Mouse (Mus musculus) heart, embryonic 16.5 days (tissue): ENCODE measurements around the gene Ttc16. TPM values are rescaled to one million over a fixed set of nuclear protein-coding genes. Genes with fewer than 3 reads are reported as not detected.

Experiments
- ATAC-seq: fragments of 200-750 bp; cut with Nextera tagmentation; replicated peaks from 2 replicates; pipeline ENCODE4 v1.8.0; 2017; ENCODE audit warnings: moderate number of reproducible peaks; ENCODE audit not compliant: insufficient read depth, low FRiP score; ENCODE audit errors: extremely low read depth
- H3K27ac ChIP-seq: fragments of 300-500 bp; sonication (generic); 2 replicates; pipeline ENCODE4 v1.5.1; 2014; ENCODE audit warnings: mild to moderate bottlenecking, low read length, control low read depth, moderate library complexity
- H3K27me3 ChIP-seq: fragments of 300-500 bp; sonication (generic); 2 replicates; pipeline ENCODE4 v1.6.1; 2014; ENCODE audit warnings: low read length, mixed read lengths; ENCODE audit not compliant: control insufficient read depth, insufficient read depth
- H3K36me3 ChIP-seq: fragments of 300-500 bp; sonication (generic); 2 replicates; pipeline ENCODE4 v1.6.1; 2014; ENCODE audit not compliant: control insufficient read depth, insufficient read depth
- H3K4me1 ChIP-seq: fragments of 300-500 bp; sonication (generic); 2 replicates; pipeline ENCODE4 v1.6.1; 2014; ENCODE audit warnings: low read length, mixed read lengths; ENCODE audit not compliant: control insufficient read depth, insufficient read depth
- H3K4me2 ChIP-seq: fragments of 300-500 bp; sonication (generic); 2 replicates; pipeline ENCODE4 v1.6.1; 2014; ENCODE audit warnings: low read depth, mild to moderate bottlenecking, control low read depth, low read length
- H3K4me3 ChIP-seq: fragments of 300-500 bp; sonication (generic); 2 replicates; pipeline ENCODE4 v1.5.1; 2014; ENCODE audit warnings: mild to moderate bottlenecking, control low read depth, low read length
- H3K9ac ChIP-seq: fragments of 300-500 bp; sonication (generic); 2 replicates; pipeline ENCODE4 v1.6.1; 2014; ENCODE audit warnings: low read length, control low read depth
- H3K9me3 ChIP-seq: fragments of 300-500 bp; sonication (generic); replicated peaks from 2 replicates; pipeline ENCODE4 v1.6.1; 2016; ENCODE audit warnings: low read length; ENCODE audit not compliant: control insufficient read depth
- WGBS: fragments of 180-500 bp; shearing (Covaris S2); extraction: QIAGEN DNeasy Blood & Tissue Kit; methylation state at CpG from one replicate; pipeline ENCODE4 v1.1.7; 2014; 5-methylcytosine and 5-hydroxymethylcytosine counted together
- polyA plus RNA-seq: library from polyadenylated mRNA; unstranded; fragments of >200 nt; fragmentation: Nextera tagmentation; extraction: Ambion mirVana; gene quantifications from 2 replicates; pipeline ENCODE4 v1.2.1, GENCODE M21; 2015

Ttc16 gene
- polyA plus RNA-seq, 1 experiment from 2014 or later, result 0.43 TPM

DNA sequence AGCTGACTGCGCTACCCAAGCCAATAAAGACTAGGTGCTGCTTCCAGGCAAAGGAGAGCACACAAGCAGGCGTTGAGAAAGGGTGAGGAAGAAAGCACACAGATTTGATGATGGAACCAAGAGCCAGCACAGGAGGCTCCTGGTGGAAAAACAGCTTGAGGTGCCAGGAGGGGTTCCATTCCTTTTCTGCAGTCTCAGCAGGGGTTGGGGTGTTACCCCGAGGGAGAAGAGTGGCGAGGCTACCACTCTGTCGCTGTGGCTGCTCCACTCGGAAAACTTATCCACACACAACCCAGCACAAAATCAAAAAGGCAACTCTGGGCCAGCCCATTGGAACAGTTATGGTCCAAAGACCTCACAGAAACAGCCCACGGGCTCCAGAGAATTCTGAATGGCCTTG, 42.2 kb upstream of the Ttc16 start:
- H3K36me3 ChIP-seq, result peaks cover 11% of the 10 kb centered on the region; the same call in 1 of the 2 replicates
- H3K27me3 ChIP-seq, result no peaks in the 10 kb centered on the region
- no peak overlapping the region for H3K27ac ChIP-seq
- H3K4me3 ChIP-seq, result no peak overlapping the region
- H3K4me2 ChIP-seq, result no peak overlapping the region
- H3K4me1 ChIP-seq, result no peaks in the 10 kb centered on the region
- no peak for ATAC-seq
- no peaks in the 10 kb centered on the region for H3K9me3 ChIP-seq
- H3K9ac ChIP-seq, result no peak overlapping the region
- 65% methylated on average over 7 of the region's 7 CpGs for WGBS

DNA sequence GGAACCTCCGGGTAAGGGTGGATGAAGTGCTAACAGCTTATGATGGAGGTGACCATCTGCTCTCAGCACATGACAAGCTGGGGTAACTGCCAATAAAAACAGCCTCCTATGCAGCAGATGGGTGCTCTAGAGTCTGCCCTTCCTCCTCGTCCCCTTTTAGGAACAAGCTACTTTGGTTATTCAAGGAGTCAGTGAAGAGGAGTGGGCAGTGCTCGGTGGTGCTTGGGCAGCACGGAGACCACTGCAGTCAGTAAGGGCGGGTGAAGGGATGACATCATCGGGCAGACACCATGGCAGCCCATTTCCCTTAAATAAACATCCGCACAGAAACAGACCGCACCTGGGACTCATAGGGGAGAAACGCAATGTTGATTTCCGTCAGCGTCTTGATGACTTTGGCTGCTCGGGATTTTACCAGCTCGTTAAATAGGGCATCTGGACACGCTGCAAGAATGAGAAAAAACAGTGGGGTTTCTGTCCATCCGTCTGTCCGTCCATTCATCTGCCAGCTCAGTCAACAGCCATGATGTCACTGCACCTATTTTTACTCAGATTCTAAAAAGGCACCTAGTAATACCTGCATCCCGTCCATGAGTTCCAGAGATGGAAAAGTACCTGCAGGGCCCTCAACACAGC, 41.6 kb upstream of the Ttc16 start:
- no peak for ATAC-seq
- no peaks in the 10 kb centered on the region for H3K27me3 ChIP-seq
- no peaks in the 10 kb centered on the region for H3K9me3 ChIP-seq
- H3K4me1 ChIP-seq, result no peaks in the 10 kb centered on the region
- H3K27ac ChIP-seq, result no peak overlapping the region
- H3K4me2 ChIP-seq, result no peak overlapping the region
- no peak overlapping the region for H3K9ac ChIP-seq
- peaks cover 11% of the 10 kb centered on the region; the same call in 1 of the 2 replicates for H3K36me3 ChIP-seq
- 58% methylated on average over 17 of the region's 17 CpGs for WGBS
- no peak overlapping the region for H3K4me3 ChIP-seq

DNA sequence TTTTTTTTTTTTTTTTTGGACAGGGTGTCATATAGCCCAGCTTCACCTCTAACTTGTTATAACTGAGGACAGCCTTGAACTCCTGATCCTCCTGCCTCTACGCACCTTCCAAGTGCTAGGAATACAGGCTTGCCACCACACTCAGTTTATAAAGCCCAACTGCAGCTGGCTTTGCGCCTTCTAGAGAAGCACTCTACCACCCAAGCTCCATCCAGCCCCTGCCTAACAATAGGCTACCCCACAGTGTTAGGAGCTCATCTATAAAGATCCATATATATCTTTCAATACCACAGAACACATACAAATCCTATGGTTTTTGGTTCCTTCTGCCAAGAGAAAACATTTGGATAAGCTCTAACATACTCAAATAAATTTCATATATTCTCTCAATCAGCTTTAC, 41.1 kb upstream of the Ttc16 start:
- WGBS, result 94% methylated on average over 2 of the region's 2 CpGs
- ATAC-seq, result no peak
- Histone ChIP-seq H3K27me3 (no peaks in the 10 kb centered on the region), H3K9ac (no peak overlapping the region), H3K27ac (no peak overlapping the region), H3K4me3 (no peak overlapping the region), H3K4me1 (no peaks in the 10 kb centered on the region), H3K36me3 (peaks cover 11% of the 10 kb centered on the region; the same call in 1 of the 2 replicates), H3K9me3 (no peaks in the 10 kb centered on the region), H3K4me2 (no peak overlapping the region)

DNA sequence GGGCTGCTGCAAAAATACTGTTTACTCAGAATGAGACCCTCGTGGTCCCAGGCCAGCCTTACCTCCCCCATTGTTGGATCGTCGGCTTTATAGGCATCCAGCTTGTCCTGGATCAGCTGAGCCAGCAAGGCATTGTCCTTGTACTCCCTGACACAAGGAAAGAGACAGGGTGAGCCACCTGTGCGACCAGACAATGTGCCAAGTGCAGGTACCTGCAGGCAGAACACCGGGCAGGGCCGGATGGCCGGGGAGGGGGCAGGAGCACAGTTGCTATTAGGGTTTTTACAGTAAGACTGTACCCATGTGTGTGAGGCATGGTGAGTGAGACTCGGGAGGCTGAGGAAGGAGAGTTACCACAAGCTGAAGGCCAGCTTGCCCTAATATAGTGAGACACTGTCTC, 36.5 kb upstream of the Ttc16 start:
- H3K4me2 ChIP-seq, result no peak overlapping the region
- WGBS, result 81% methylated on average over 8 of the region's 8 CpGs
- H3K9me3 ChIP-seq, result no peaks in the 10 kb centered on the region
- H3K27me3 ChIP-seq, result no peaks in the 10 kb centered on the region
- H3K36me3 ChIP-seq, result peaks cover 15% of the 10 kb centered on the region
- H3K9ac ChIP-seq, result no peak overlapping the region
- H3K4me3 ChIP-seq, result no peak overlapping the region
- no peak for ATAC-seq
- no peak overlapping the region for H3K27ac ChIP-seq
- H3K4me1 ChIP-seq, result no peaks in the 10 kb centered on the region

DNA sequence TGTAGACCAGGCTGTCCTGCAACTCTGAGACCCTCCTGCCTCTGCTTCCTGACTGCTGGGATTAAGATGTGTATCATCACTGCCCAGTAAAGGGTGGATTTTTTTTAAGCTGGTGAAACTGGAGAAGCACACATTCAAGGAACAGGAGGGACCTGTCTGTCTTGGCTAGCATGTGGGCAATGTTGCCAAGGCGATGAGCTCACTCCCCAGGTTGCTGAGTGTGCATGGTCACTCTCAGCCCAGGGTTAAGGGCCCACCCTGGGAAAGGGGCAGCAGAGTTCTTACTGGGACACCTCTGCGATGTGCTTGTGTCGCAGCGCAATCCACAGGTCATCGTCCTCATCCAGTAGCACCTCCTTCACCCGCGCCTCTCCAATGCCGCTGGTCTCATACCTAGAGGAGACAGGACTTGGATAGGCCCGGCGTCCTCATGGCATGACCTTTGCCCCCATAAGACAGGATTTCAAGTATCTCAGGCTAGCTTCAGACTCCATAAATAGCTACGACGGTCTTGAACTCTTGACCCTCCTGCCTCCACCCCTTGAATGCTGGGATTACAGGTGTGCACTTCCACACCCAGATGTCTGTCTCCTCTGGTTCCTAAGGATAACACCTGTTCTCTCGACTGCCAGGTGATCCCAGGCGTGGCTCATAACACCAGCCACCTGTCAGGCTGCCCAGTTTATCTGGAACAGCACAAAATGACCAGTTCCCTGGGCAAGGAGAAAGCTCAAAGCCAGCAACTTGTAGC, 33.6 kb upstream of the Ttc16 start:
- peaks cover 13% of the 10 kb centered on the region for H3K36me3 ChIP-seq
- no peak for ATAC-seq
- no peak overlapping the region for H3K27ac ChIP-seq
- H3K4me2 ChIP-seq, result no peak overlapping the region
- 87% methylated on average over 14 of the region's 14 CpGs for WGBS
- no peaks in the 10 kb centered on the region for H3K27me3 ChIP-seq
- H3K9ac ChIP-seq, result no peak overlapping the region
- no peak overlapping the region for H3K4me3 ChIP-seq
- H3K9me3 ChIP-seq, result no peaks in the 10 kb centered on the region
- H3K4me1 ChIP-seq, result no peaks in the 10 kb centered on the region

DNA sequence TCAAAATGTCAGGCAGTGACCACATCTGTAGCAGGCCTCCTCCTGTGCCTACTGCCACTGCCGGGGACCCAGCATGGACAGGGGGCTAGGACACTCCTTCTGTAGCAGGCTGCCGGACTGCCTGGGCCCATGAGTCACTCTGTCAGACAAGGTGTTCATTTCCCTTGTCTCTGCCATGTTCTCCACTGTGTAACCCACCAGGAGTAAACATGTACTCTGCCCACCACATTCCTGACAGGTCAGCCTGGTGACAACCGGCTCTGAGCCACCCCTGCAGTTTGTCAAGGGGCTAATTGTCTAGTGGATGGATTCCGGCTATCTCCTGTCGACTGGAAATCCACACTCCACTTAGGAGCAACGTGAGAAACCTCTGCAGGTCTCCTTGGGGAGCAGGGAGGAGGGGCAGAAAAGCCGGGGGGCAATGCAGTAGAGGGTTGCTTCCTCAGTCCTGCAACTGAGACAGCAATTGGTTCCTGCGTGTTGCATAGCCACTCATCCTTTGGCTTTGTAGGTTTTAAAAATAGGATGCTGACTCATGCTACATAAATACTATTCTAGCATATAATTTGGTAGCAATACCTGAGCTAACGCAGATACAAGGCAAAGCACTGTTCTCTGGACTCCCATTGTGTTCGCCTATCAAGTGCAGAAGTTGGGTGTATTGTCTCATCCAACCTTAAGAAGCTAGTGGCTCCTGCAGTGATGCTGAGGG, 23.0 kb upstream of the Ttc16 start:
- peak; percentile 38; the same call in 1 of the 2 replicates for ATAC-seq
- H3K9ac ChIP-seq, result no peak overlapping the region
- peaks cover 23% of the 10 kb centered on the region for H3K36me3 ChIP-seq

DNA sequence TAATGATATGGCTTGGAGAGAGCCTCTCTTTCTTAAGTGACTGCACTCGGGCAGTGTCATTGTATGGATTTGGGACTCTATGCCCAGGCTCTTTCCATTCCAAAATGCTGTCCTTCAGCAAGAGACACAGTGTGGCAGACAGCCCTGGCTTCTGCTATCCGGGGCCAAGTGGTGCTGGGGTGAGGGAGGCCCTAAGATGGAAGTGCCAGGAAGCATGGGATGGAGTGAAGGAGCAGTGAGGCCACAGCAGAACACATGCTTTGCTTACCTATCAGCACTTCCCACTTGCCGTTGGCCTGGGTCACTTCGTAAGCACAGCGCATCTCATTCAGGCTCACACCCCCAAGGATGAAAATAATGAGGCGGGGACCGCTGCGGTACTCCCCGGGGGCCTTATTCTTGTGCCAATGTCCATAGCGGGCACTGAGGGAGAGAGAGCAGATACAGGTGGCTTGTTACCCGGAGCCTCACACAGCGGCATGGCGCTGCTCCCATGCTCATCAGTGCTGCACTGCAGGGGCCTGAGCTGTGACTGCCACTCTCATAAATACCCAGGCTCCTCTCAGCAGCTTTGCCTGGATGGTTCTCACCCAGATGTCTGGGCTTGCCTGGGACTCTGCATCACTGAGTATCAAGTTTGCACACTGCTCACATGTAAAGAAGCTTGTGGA, 20.4 kb upstream of the Ttc16 start:
- peaks cover 19% of the 10 kb centered on the region for H3K4me1 ChIP-seq
- no peaks in the 10 kb centered on the region for H3K27me3 ChIP-seq

More for the DNA sequence above, 23.0 kb upstream of the Ttc16 start:
- no peak overlapping the region for H3K4me3 ChIP-seq
- H3K4me1 ChIP-seq, result peaks cover 14% of the 10 kb centered on the region
- peak overlapping the region; percentile 38 for H3K27ac ChIP-seq
- H3K9me3 ChIP-seq, result no peaks in the 10 kb centered on the region
- WGBS, result 45% methylated on average over 10 of the region's 10 CpGs
- H3K27me3 ChIP-seq, result no peaks in the 10 kb centered on the region
- no peak overlapping the region for H3K4me2 ChIP-seq

DNA sequence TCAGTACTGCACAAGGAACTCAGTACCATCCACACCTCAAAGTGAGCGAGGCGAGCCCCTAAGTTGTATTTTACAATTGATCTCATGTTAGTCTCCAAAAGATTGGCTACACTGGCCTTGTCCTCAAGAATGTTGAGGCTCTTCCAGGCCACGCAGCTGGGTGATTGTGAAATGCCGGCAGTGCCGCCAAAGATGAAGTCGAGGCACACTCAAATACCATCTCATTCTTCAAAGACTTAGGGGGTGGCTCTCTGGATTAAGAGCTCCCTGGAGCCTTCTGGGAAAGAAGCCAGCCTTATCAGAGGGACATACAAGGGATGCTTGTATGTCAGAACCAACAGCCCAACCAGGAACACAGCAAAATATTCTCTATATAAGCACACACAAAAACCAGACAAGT, 15.9 kb upstream of the Ttc16 start:
- no peaks in the 10 kb centered on the region for H3K9me3 ChIP-seq
- H3K27me3 ChIP-seq, result no peaks in the 10 kb centered on the region
- no peak overlapping the region for H3K9ac ChIP-seq
- H3K36me3 ChIP-seq, result peaks cover 4% of the 10 kb centered on the region; the same call in 1 of the 2 replicates
- H3K4me1 ChIP-seq, result peaks cover 4% of the 10 kb centered on the region
- H3K27ac ChIP-seq, result peak overlapping the region; percentile 7; the same call in 1 of the 2 replicates
- H3K4me3 ChIP-seq, result no peak overlapping the region
- no peak for ATAC-seq
- 47% methylated on average over 6 of the region's 6 CpGs for WGBS
- H3K4me2 ChIP-seq, result no peak overlapping the region

More for the DNA sequence above, 20.4 kb upstream of the Ttc16 start:
- Histone ChIP-seq H3K9me3 (no peaks in the 10 kb centered on the region), H3K9ac (no peak overlapping the region), H3K36me3 (peaks cover 21% of the 10 kb centered on the region), H3K27ac (no peak overlapping the region), H3K4me2 (no peak overlapping the region), H3K4me3 (no peak overlapping the region)
- no peak for ATAC-seq
- WGBS, result 85% methylated on average over 13 of the region's 13 CpGs
